Mouse (Mus musculus): Measurements from ENCODE around the gene Art4.

Gene Art4

GRCm38 (mm10) chr6:136868921-136869320 is 11.4 kb upstream of the Art4 start:
- no peak for DNase-seq (ENCODE audit: low read depth in 1 of 2, low spot score in 2 of 2)

- no peak for DNase-seq (ENCODE audit: low read depth in 1 of 2, low spot score in 2 of 2)
Observed at GRCm38 (mm10) chr6:136866150-136866549, 8.6 kb upstream of the Art4 start.

- no peak for DNase-seq (ENCODE audit: low read depth in 1 of 2, low spot score in 2 of 2)
Observed at GRCm38 (mm10) chr6:136865360-136865759, 7.8 kb upstream of the Art4 start.

GRCm38 (mm10) chr6:136861020-136861419 is 3.5 kb upstream of the Art4 start:
- DNase-seq (ENCODE audit: low read depth in 1 of 2, low spot score in 2 of 2): no peak

- no peak for DNase-seq (ENCODE audit: low read depth in 1 of 2, low spot score in 2 of 2)
Observed at GRCm38 (mm10) chr6:136858420-136858819, 887 bp upstream of the Art4 start.

- no peak for DNase-seq (ENCODE audit: low read depth in 1 of 2, low spot score in 2 of 2)
Observed at GRCm38 (mm10) chr6:136857873-136858260, 334 bp upstream of the Art4 start.

- DNase-seq (ENCODE audit: low read depth in 1 of 2, low spot score in 2 of 2): no peak
Observed at GRCm38 (mm10) chr6:136856071-136856636, 1.4 kb downstream of the Art4 start.

- DNase-seq (ENCODE audit: low read depth in 1 of 2, low spot score in 2 of 2): no peak
Observed at GRCm38 (mm10) chr6:136855183-136855582, 2.4 kb downstream of the Art4 start.

- DNase-seq (ENCODE audit: low read depth in 1 of 2, low spot score in 2 of 2): no peak
Observed at GRCm38 (mm10) chr6:136854361-136854781, 3.2 kb downstream of the Art4 start.

- no peak for DNase-seq (ENCODE audit: low read depth in 1 of 2, low spot score in 2 of 2)
Observed at GRCm38 (mm10) chr6:136852762-136853161, 4.8 kb downstream of the Art4 start.

- DNase-seq (ENCODE audit: low read depth in 1 of 2, low spot score in 2 of 2): no peak
Observed at GRCm38 (mm10) chr6:136852348-136852747, 5.2 kb downstream of the Art4 start.

GRCm38 (mm10) chr6:136850267-136850666 is 7.3 kb downstream of the Art4 start:
- no peak for DNase-seq (ENCODE audit: low read depth in 1 of 2, low spot score in 2 of 2)

GRCm38 (mm10) chr6:136848971-136849370 is 8.6 kb downstream of the Art4 start:
- DNase-seq (ENCODE audit: low read depth in 1 of 2, low spot score in 2 of 2): no peak

GRCm38 (mm10) chr6:136848399-136848798 is 9.1 kb downstream of the Art4 start:
- DNase-seq (ENCODE audit: low read depth in 1 of 2, low spot score in 2 of 2): no peak

GRCm38 (mm10) chr6:136847790-136848189 is 9.7 kb downstream of the Art4 start:
- peak in 1 of 2 experiments; percentile 54 for DNase-seq (ENCODE audit: low read depth in 1 of 2, low spot score in 2 of 2)

- no peak for DNase-seq (ENCODE audit: low read depth in 1 of 2, low spot score in 2 of 2)
Observed at GRCm38 (mm10) chr6:136847267-136847666, 10.3 kb downstream of the Art4 start.

GRCm38 (mm10) chr6:136845706-136846480 is 11.6 kb downstream of the Art4 start:
- DNase-seq (ENCODE audit: low read depth in 1 of 2, low spot score in 2 of 2): no peak

- DNase-seq (ENCODE audit: low read depth in 1 of 2, low spot score in 2 of 2): no peak
Observed at GRCm38 (mm10) chr6:136844903-136845302, 12.6 kb downstream of the Art4 start.

- no peak for DNase-seq (ENCODE audit: low read depth in 1 of 2, low spot score in 2 of 2)
Observed at GRCm38 (mm10) chr6:136837323-136837722, 20.2 kb downstream of the Art4 start.

GRCm38 (mm10) chr6:136835352-136835751 is 22.2 kb downstream of the Art4 start, which contains the start of gene Smco3:
Gene Smco3 (minus strand): TSS chr6:136835452.
- DNase-seq (ENCODE audit: low read depth in 1 of 2, low spot score in 2 of 2): no peak

GRCm38 (mm10) chr6:136831712-136832111 is 25.8 kb downstream of the Art4 start:
- DNase-seq (ENCODE audit: low read depth in 1 of 2, low spot score in 2 of 2): no peak

- DNase-seq (ENCODE audit: low read depth in 1 of 2, low spot score in 2 of 2): no peak
Observed at GRCm38 (mm10) chr6:136828681-136829080, 28.9 kb downstream of the Art4 start.
